Mouse (Mus musculus) hindbrain, embryonic 15.5 days (tissue): ENCODE data around the gene Samhd1. TPM values are rescaled to one million over a fixed set of nuclear protein-coding genes. Genes with fewer than 3 reads are reported as not detected.
A peak's percentile ranks its signal among the peaks of the same experiment; 100 is the strongest.
"Not testable (repeated sequence)": the region's sequence is repeated elsewhere in the genome, so short reads cannot be mapped to it uniquely, and the experiment has no call there.

Experiments
- ATAC-seq: fragments of 200-750 bp; cut with Nextera tagmentation; 2 replicates; pipeline ENCODE4 v1.8.0; 2017; ENCODE audit warnings: low read depth, moderate number of reproducible peaks, moderate TSS enrichment; ENCODE audit not compliant: low FRiP score
- H3K27ac ChIP-seq: fragments of 300-500 bp; sonication (generic); replicated peaks from 2 replicates; pipeline ENCODE4 v1.5.1; 2015; ENCODE audit warnings: mild to moderate bottlenecking, inconsistent platforms
- H3K27me3 ChIP-seq: fragments of 300-500 bp; sonication (generic); 2 replicates; pipeline ENCODE4 v1.6.1; 2015; ENCODE audit warnings: control low read depth, inconsistent platforms
- H3K36me3 ChIP-seq: fragments of 300-500 bp; sonication (generic); 2 replicates; pipeline ENCODE4 v1.6.1; 2015; ENCODE audit warnings: control low read depth, inconsistent platforms
- H3K4me1 ChIP-seq: fragments of 300-500 bp; sonication (generic); replicated peaks from 2 replicates; pipeline ENCODE4 v1.6.1; 2015; ENCODE audit warnings: control low read depth, inconsistent platforms
- H3K4me2 ChIP-seq: fragments of 300-500 bp; sonication (generic); 2 replicates; pipeline ENCODE4 v1.6.1; 2015; ENCODE audit warnings: moderate library complexity, mild to moderate bottlenecking, inconsistent platforms
- H3K4me3 ChIP-seq: fragments of 300-500 bp; sonication (generic); 2 replicates; pipeline ENCODE4 v1.5.1; 2015; ENCODE audit warnings: mild to moderate bottlenecking, inconsistent platforms
- H3K9ac ChIP-seq: fragments of 300-500 bp; sonication (generic); 2 replicates; pipeline ENCODE4 v1.6.1; 2015; ENCODE audit warnings: inconsistent platforms
- H3K9me3 ChIP-seq: fragments of 300-500 bp; sonication (generic); 2 replicates; pipeline ENCODE4 v1.6.1; 2016; ENCODE audit warnings: control low read depth, inconsistent platforms
- WGBS: fragments of 180-500 bp; shearing (Covaris S2); methylation state at CpG from one replicate; pipeline ENCODE4 v1.1.7; 2015; 5-methylcytosine and 5-hydroxymethylcytosine counted together
- polyA plus RNA-seq: library from polyadenylated mRNA; unstranded; fragments of >200 nt; fragmentation: Nextera tagmentation; extraction: Ambion mirVana; gene quantifications from 2 replicates; pipeline ENCODE4 v1.2.1, GENCODE M21; 2015

The Samhd1 gene
- 9.7 and 12.3 TPM in 2 replicates for polyA plus RNA-seq

GRCm38 (mm10) chr2:157135014-157135413 lies at the start of gene Samhd1:
Samhd1 (minus strand) TSS chr2:157135265.
- Histone ChIP-seq H3K27ac (peak within 1 kb of the TSS; percentile 65), H3K9me3 (no peaks in the 10 kb centered on the region), H3K4me1 (peaks cover 12% of the 10 kb centered on the region), H3K4me3 (peak within 1 kb of the TSS; percentile 80), H3K9ac (peak within 1 kb of the TSS; percentile 59), H3K4me2 (peak within 1 kb of the TSS; percentile 86), H3K27me3 (no peaks in the 10 kb centered on the region), H3K36me3 (no peaks in the 10 kb centered on the region)
- ATAC-seq = peak; percentile 95
- under 1% methylated on average over 32 of the region's 32 CpGs for WGBS

GRCm38 (mm10) chr2:157178167-157178566 lies 43.1 kb upstream of the Samhd1 start:
- WGBS = 86% methylated on average over 6 of the region's 6 CpGs
- H3K4me2 ChIP-seq = no peak overlapping the region

GRCm38 (mm10) chr2:157176248-157176647 lies 41.2 kb upstream of the Samhd1 start:
- H3K36me3 ChIP-seq = 0 out of 2 replicates have a peak, but pooled peaks cover 16% of the 10 kb centered on the region
- no peak overlapping the region for H3K27ac ChIP-seq
- no peak overlapping the region for H3K4me2 ChIP-seq
- H3K27me3 ChIP-seq = no peaks in the 10 kb centered on the region
- no peaks in the 10 kb centered on the region for H3K4me1 ChIP-seq
- H3K9me3 ChIP-seq = no peaks in the 10 kb centered on the region
- H3K9ac ChIP-seq = no peak overlapping the region
- no peak overlapping the region for H3K4me3 ChIP-seq
- 92% methylated on average over 3 of the region's 3 CpGs for WGBS
- ATAC-seq = no peak

More at GRCm38 (mm10) chr2:157178167-157178566, 43.1 kb upstream of the Samhd1 start:
- no peaks in the 10 kb centered on the region for H3K9me3 ChIP-seq
- no peak overlapping the region for H3K4me3 ChIP-seq
- no peak overlapping the region for H3K9ac ChIP-seq
- peaks cover 13% of the 10 kb centered on the region; the same call in 1 of the 2 replicates for H3K36me3 ChIP-seq
- no peak for ATAC-seq
- H3K27me3 ChIP-seq = no peaks in the 10 kb centered on the region
- H3K27ac ChIP-seq = no peak overlapping the region
- no peaks in the 10 kb centered on the region for H3K4me1 ChIP-seq

GRCm38 (mm10) chr2:157174416-157174815 lies 39.4 kb upstream of the Samhd1 start:
- no peak overlapping the region for H3K27ac ChIP-seq
- no peak for ATAC-seq
- H3K27me3 ChIP-seq = no peaks in the 10 kb centered on the region
- H3K9me3 ChIP-seq = no peaks in the 10 kb centered on the region
- no peak overlapping the region for H3K9ac ChIP-seq
- H3K4me1 ChIP-seq = no peaks in the 10 kb centered on the region
- 0 out of 2 replicates have a peak, but pooled peaks cover 16% of the 10 kb centered on the region for H3K36me3 ChIP-seq
- H3K4me2 ChIP-seq = no peak overlapping the region
- WGBS = 78% methylated on average over 5 of the region's 5 CpGs
- no peak overlapping the region for H3K4me3 ChIP-seq

GRCm38 (mm10) chr2:157173555-157173954 lies 38.5 kb upstream of the Samhd1 start:
- Histone ChIP-seq H3K27ac (no peak overlapping the region), H3K4me1 (no peaks in the 10 kb centered on the region), H3K9me3 (no peaks in the 10 kb centered on the region), H3K27me3 (no peaks in the 10 kb centered on the region), H3K9ac (no peak overlapping the region), H3K4me3 (no peak overlapping the region), H3K36me3 (0 out of 2 replicates have a peak, but pooled peaks cover 16% of the 10 kb centered on the region), H3K4me2 (no peak overlapping the region)
- ATAC-seq = no peak
- WGBS = 97% methylated on average over 6 of the region's 6 CpGs

- Histone ChIP-seq H3K4me2 (no peak overlapping the region), H3K27me3 (no peaks in the 10 kb centered on the region), H3K4me3 (no peak overlapping the region), H3K9ac (no peak overlapping the region), H3K36me3 (peaks cover 19% of the 10 kb centered on the region; the same call in 1 of the 2 replicates), H3K4me1 (no peaks in the 10 kb centered on the region), H3K27ac (no peak overlapping the region), H3K9me3 (no peaks in the 10 kb centered on the region)
- 98% methylated on average over 6 of the region's 6 CpGs for WGBS
- no peak for ATAC-seq
Measured at GRCm38 (mm10) chr2:157172984-157173383, 37.9 kb upstream of the Samhd1 start.

- H3K27ac ChIP-seq = no peak overlapping the region
- no peak for ATAC-seq
- WGBS = 26% methylated on average over 6 of the region's 6 CpGs
Measured at GRCm38 (mm10) chr2:157170626-157171025, 35.6 kb upstream of the Samhd1 start.

GRCm38 (mm10) chr2:157170166-157170565 lies 35.1 kb upstream of the Samhd1 start:
- H3K9ac ChIP-seq = no peak overlapping the region
- 0 out of 2 replicates have a peak overlapping the region, but pooled peaks have one; percentile 17 for H3K27ac ChIP-seq
- H3K9me3 ChIP-seq = no peaks in the 10 kb centered on the region
- H3K4me1 ChIP-seq = no peaks in the 10 kb centered on the region
- 0 out of 2 replicates have a peak, but pooled peaks have one; percentile 72 for ATAC-seq
- 15% methylated on average over 5 of the region's 5 CpGs for WGBS
- no peak overlapping the region for H3K4me2 ChIP-seq
- no peak overlapping the region for H3K4me3 ChIP-seq
- no peaks in the 10 kb centered on the region for H3K27me3 ChIP-seq
- peaks cover 19% of the 10 kb centered on the region for H3K36me3 ChIP-seq

More at GRCm38 (mm10) chr2:157170626-157171025, 35.6 kb upstream of the Samhd1 start:
- H3K4me1 ChIP-seq = no peaks in the 10 kb centered on the region
- H3K4me2 ChIP-seq = no peak overlapping the region
- no peaks in the 10 kb centered on the region for H3K9me3 ChIP-seq
- no peaks in the 10 kb centered on the region for H3K27me3 ChIP-seq
- peaks cover 24% of the 10 kb centered on the region for H3K36me3 ChIP-seq
- no peak overlapping the region for H3K4me3 ChIP-seq
- H3K9ac ChIP-seq = no peak overlapping the region

- no peaks in the 10 kb centered on the region for H3K4me1 ChIP-seq
- H3K27ac ChIP-seq = no peak overlapping the region
- H3K27me3 ChIP-seq = no peaks in the 10 kb centered on the region
- H3K4me3 ChIP-seq = no peak overlapping the region
- ATAC-seq = no peak
- WGBS = 95% methylated on average over 12 of the region's 12 CpGs
- H3K4me2 ChIP-seq = no peak overlapping the region
- no peaks in the 10 kb centered on the region for H3K9me3 ChIP-seq
- H3K9ac ChIP-seq = no peak overlapping the region
- H3K36me3 ChIP-seq = peaks cover 9% of the 10 kb centered on the region
Measured at GRCm38 (mm10) chr2:157166371-157167080, 31.5 kb upstream of the Samhd1 start.

GRCm38 (mm10) chr2:157165312-157166224 lies 30.5 kb upstream of the Samhd1 start:
- not testable (repeated sequence) for H3K9ac ChIP-seq, H3K4me2 ChIP-seq, H3K9me3 ChIP-seq, H3K27me3 ChIP-seq, H3K27ac ChIP-seq, H3K4me1 ChIP-seq, ATAC-seq, H3K4me3 ChIP-seq
- peaks cover 16% of the 10 kb centered on the region for H3K36me3 ChIP-seq

- H3K27ac ChIP-seq = no peak overlapping the region
- H3K4me2 ChIP-seq = no peak overlapping the region
- H3K4me1 ChIP-seq = no peaks in the 10 kb centered on the region
- no peaks in the 10 kb centered on the region for H3K27me3 ChIP-seq
- peaks cover 28% of the 10 kb centered on the region for H3K36me3 ChIP-seq
- H3K9me3 ChIP-seq = no peaks in the 10 kb centered on the region
- no peak for ATAC-seq
- no peak overlapping the region for H3K4me3 ChIP-seq
- no peak overlapping the region for H3K9ac ChIP-seq
- WGBS = 94% methylated on average over 2 of the region's 2 CpGs
Measured at GRCm38 (mm10) chr2:157164101-157164500, 29.0 kb upstream of the Samhd1 start.

- WGBS = 88% methylated on average over 1 of the region's 1 CpGs
- H3K4me1 ChIP-seq = no peaks in the 10 kb centered on the region
- no peak overlapping the region for H3K9ac ChIP-seq
- H3K9me3 ChIP-seq = no peaks in the 10 kb centered on the region
- peaks cover 43% of the 10 kb centered on the region for H3K36me3 ChIP-seq
- no peak for ATAC-seq
- H3K4me2 ChIP-seq = no peak overlapping the region
- no peak overlapping the region for H3K27ac ChIP-seq
- H3K4me3 ChIP-seq = no peak overlapping the region
- no peaks in the 10 kb centered on the region for H3K27me3 ChIP-seq
Measured at GRCm38 (mm10) chr2:157156079-157156478, 21.0 kb upstream of the Samhd1 start.
